Comparison of ENCODE assay signal across 11 mouse cellular contexts in genomic region chr5:44476356-44476755, GRCm38 (mm10).
A peak's percentile ranks its signal among the peaks of the same experiment; 100 is the strongest.
DNase-seq lines count a peak whose midpoint lies in the region; ATAC-seq and TF ChIP-seq lines count a peak whose summit lies in the region.
"Had no signal": no experiment of that assay in that cellular context is flagged by ENCODE, and none has a peak within 500 bp of the region (broad histone marks: within the 10 kb centered on the region; RNA-seq: fewer than 3 reads in every experiment).

No protein-coding gene starts in this region.

- WGBS in kidney, embryonic 16.5 days, result 33% methylated on average over 4 of the region's 4 CpGs
- WGBS in limb, embryonic 14.5 days, result 25% methylated on average over 4 of the region's 4 CpGs

- TF ChIP-seq POLR2A in MEL (IDR thresholded peaks at IDR 0.05; ENCODE audit: control insufficient read depth in 1 of 2, insufficient read depth in 1 of 2, low read depth in 1 of 2, low read length in 2 of 2, poor library complexity in 1 of 2), result no peak
- TF ChIP-seq POLR2A in limb, embryonic 14.5 days (IDR thresholded peaks at IDR 0.05; ENCODE audit: borderline replicate concordance, extremely low read depth, insufficient read depth, insufficient read length), result no peak

- no peak overlapping the region for H3K4me2 ChIP-seq in kidney, embryonic 16.5 days (replicated peaks; ENCODE audit: low read depth, low read length)
- no peak overlapping the region for H3K4me2 ChIP-seq in limb, embryonic 14.5 days (replicated peaks; ENCODE audit: low read depth, low read length, severe bottlenecking)
- H3K4me2 ChIP-seq: hindbrain, embryonic 15.5 days; limb, embryonic 13.5 days had no signal

- peak; percentile 15 for DNase-seq in adrenal gland, postnatal 10 days
- no peak for DNase-seq in adrenal gland, postnatal 25 days
- DNase-seq in kidney, adult 18-20 months, result no peak
- no peak for DNase-seq in MEL (ENCODE audit: low read depth, low spot score)
- DNase-seq in limb, embryonic 14.5 days (ENCODE audit: low spot score), result peak; percentile 22
- no peak for DNase-seq in frontal cortex, postnatal 36 days (ENCODE audit: low spot score in 2 of 2)
- no peak for DNase-seq in left cerebral cortex, postnatal 14 days (ENCODE audit: low spot score in 2 of 2)
- DNase-seq: cerebellum, adult 18-20 months had no signal

- H3K4me1 ChIP-seq in kidney, embryonic 16.5 days (ENCODE audit: insufficient read depth, low read length), result peaks cover 3% of the 10 kb centered on the region; the same call in 1 of the 2 replicates
- no peaks in the 10 kb centered on the region for H3K4me1 ChIP-seq in MEL (ENCODE audit: control insufficient read depth in 1 of 2, insufficient read depth in 2 of 2, low read length in 2 of 2)
- H3K4me1 ChIP-seq in limb, embryonic 14.5 days (ENCODE audit: control insufficient read depth, insufficient read depth, low read length), result 0 out of 2 replicates have a peak, but pooled peaks cover 10% of the 10 kb centered on the region

- ATAC-seq in kidney, embryonic 16.5 days (ENCODE audit: low FRiP score, low TSS enrichment), result peak; percentile 46; the same call in 1 of the 2 replicates
- no peak for ATAC-seq in limb, embryonic 14.5 days (ENCODE audit: low FRiP score, low read depth)

- no peaks in the 10 kb centered on the region for H3K27me3 ChIP-seq in kidney, embryonic 16.5 days (ENCODE audit: insufficient read depth, low read length)
- H3K27me3 ChIP-seq in MEL (ENCODE audit: control insufficient read depth in 1 of 2, insufficient read depth in 2 of 2, low read length in 2 of 2), result no peaks in the 10 kb centered on the region
- H3K27me3 ChIP-seq in limb, embryonic 14.5 days (ENCODE audit: control insufficient read depth, insufficient read depth, low read length), result no peaks in the 10 kb centered on the region
- H3K27me3 ChIP-seq: hindbrain, embryonic 15.5 days; limb, embryonic 13.5 days had no signal

- TF ChIP-seq EP300 in MEL (IDR thresholded peaks at IDR 0.05; ENCODE audit: low read depth in 1 of 2, low read length in 2 of 2), result no peak

- TF ChIP-seq CTCF in MEL (IDR thresholded peaks at IDR 0.05 in 2 of 3, conservative IDR thresholded peaks at IDR 0.05 in 1 of 3; ENCODE audit: control insufficient read depth in 1 of 3, insufficient read depth in 1 of 3, low read depth in 2 of 3, low read length in 3 of 3, poor library complexity in 1 of 3, severe bottlenecking in 1 of 3), result no peak

- H3K36me3 ChIP-seq in kidney, embryonic 16.5 days (ENCODE audit: insufficient read depth, low read length), result peaks cover 4% of the 10 kb centered on the region; the same call in 1 of the 2 replicates
- H3K36me3 ChIP-seq in MEL (ENCODE audit: control insufficient read depth in 1 of 2, insufficient read depth in 2 of 2, low read length in 2 of 2), result no peaks in the 10 kb centered on the region
- H3K36me3 ChIP-seq in limb, embryonic 14.5 days (ENCODE audit: control insufficient read depth, insufficient read depth, low read length), result peaks cover 3% of the 10 kb centered on the region; the same call in 1 of the 2 replicates
- H3K36me3 ChIP-seq: hindbrain, embryonic 15.5 days had no signal

- H3K9ac ChIP-seq in kidney, embryonic 16.5 days (replicated peaks; ENCODE audit: low read length), result no peak overlapping the region
- H3K9ac ChIP-seq in MEL (ENCODE audit: control insufficient read depth, low read depth, low read length, poor library complexity, severe bottlenecking), result no peak overlapping the region
- no peak overlapping the region for H3K9ac ChIP-seq in limb, embryonic 14.5 days (ENCODE audit: low read depth, low read length, severe bottlenecking)
- H3K9ac ChIP-seq: hindbrain, embryonic 15.5 days; limb, embryonic 13.5 days had no signal

- no peaks in the 10 kb centered on the region for H3K9me3 ChIP-seq in kidney, embryonic 16.5 days (ENCODE audit: low read length)
- no peaks in the 10 kb centered on the region for H3K9me3 ChIP-seq in MEL (replicated peaks; ENCODE audit: insufficient read depth, low read length)
- H3K9me3 ChIP-seq in limb, embryonic 14.5 days (ENCODE audit: control insufficient read depth, low read length), result no peaks in the 10 kb centered on the region
- H3K9me3 ChIP-seq: hindbrain, embryonic 15.5 days; limb, embryonic 13.5 days had no signal

- intact Hi-C loops in left cerebral cortex, postnatal 14 days (cut with DNase I), result loop anchor here (5.0 to 10.0 kb wide), 3 partner anchors 172 to 928 kb away; no protein-coding TSS in a partner anchor

- H3K4me3 ChIP-seq in kidney, embryonic 16.5 days (ENCODE audit: low read length), result no peak overlapping the region
- no peak overlapping the region for H3K4me3 ChIP-seq in MEL (ENCODE audit: control insufficient read depth in 1 of 2, insufficient read depth in 1 of 2, low read depth in 2 of 2, low read length in 2 of 2)
- H3K4me3 ChIP-seq in limb, embryonic 14.5 days (replicated peaks; ENCODE audit: low read length), result no peak overlapping the region
- H3K4me3 ChIP-seq: hindbrain, embryonic 15.5 days; limb, embryonic 13.5 days had no signal

- H3K79me2 ChIP-seq in MEL (ENCODE audit: control insufficient read depth, insufficient read depth, low read length, poor library complexity), result no peaks in the 10 kb centered on the region

- TF ChIP-seq RAD21 in MEL (IDR thresholded peaks at IDR 0.05; ENCODE audit: low read depth, low read length), result peak; percentile 3; the same call in 1 of the 2 replicates

- H3K27ac ChIP-seq in kidney, embryonic 16.5 days (ENCODE audit: low read length), result no peak overlapping the region
- H3K27ac ChIP-seq in MEL (ENCODE audit: control insufficient read depth, low read depth, low read length), result no peak overlapping the region
- no peak overlapping the region for H3K27ac ChIP-seq in limb, embryonic 14.5 days (replicated peaks; ENCODE audit: low read depth, low read length)
- H3K27ac ChIP-seq: hindbrain, embryonic 15.5 days; limb, embryonic 13.5 days had no signal

TF ChIP-seq in MEL, 35 proteins besides CTCF, POLR2A, EP300 and RAD21:
- TF ChIP-seq USF1 (IDR thresholded peaks at IDR 0.05; ENCODE audit: low read depth, low read length) (no peak), MAZ (IDR thresholded peaks at IDR 0.05; ENCODE audit: low read depth, low read length) (no peak), GATA1 (IDR thresholded peaks at IDR 0.05; ENCODE audit: low read depth, low read length) (no peak), SIN3A (IDR thresholded peaks at IDR 0.05; ENCODE audit: low read length) (no peak), ZMIZ1 (IDR thresholded peaks at IDR 0.05; ENCODE audit: low read depth, low read length) (no peak), POLR2AphosphoS5 (IDR thresholded peaks at IDR 0.05; ENCODE audit: borderline replicate concordance, low read depth, low read length) (no peak), CHD2 (IDR thresholded peaks at IDR 0.05; ENCODE audit: low read length) (no peak), NRF1 (IDR thresholded peaks at IDR 0.05; ENCODE audit: insufficient read depth, low read depth, low read length, poor library complexity, severe bottlenecking) (no peak), ETS1 (IDR thresholded peaks at IDR 0.05; ENCODE audit: low read depth, low read length) (no peak), CHD1 (IDR thresholded peaks at IDR 0.05; ENCODE audit: low read depth, low read length) (no peak), ELF1 (IDR thresholded peaks at IDR 0.05; ENCODE audit: low read depth, low read length) (no peak), POLR2AphosphoS2 (IDR thresholded peaks at IDR 0.05; ENCODE audit: low read length) (no peak)

Comparison
In these comparisons a context has a peak if more than half of its experiments do, and no peak if none do; other contexts are left out.
1. DNase-seq: peak in adrenal gland, postnatal 10 days (single experiment) and limb, embryonic 14.5 days (single experiment); none in adrenal gland, postnatal 25 days (single experiment), kidney, adult 18-20 months (single experiment), MEL (single experiment), frontal cortex, postnatal 36 days (0 of 2) and left cerebral cortex, postnatal 14 days (0 of 2).